Mouse (Mus musculus) spleen, postnatal 4 days (tissue): ENCODE data around the gene Togaram1.
A peak's percentile ranks its signal among the peaks of the same experiment; 100 is the strongest.

Experiments used
- DNase-seq, 2 experiments: peaks; one replicate each; pipeline ENCODE4 v3.0.0; 2022; ENCODE audit warnings: low spot score in 2 of 2

The Togaram1 gene

GRCm38 (mm10) chr12:64965124-64966026 is at the start of gene Togaram1, which contains the start of gene Klhl28:
TSS of gene Togaram1 (plus strand) at chr12:64965804.
TSS of gene Klhl28 (minus strand) at chr12:64965534.
- DNase-seq = peak; percentile 97

GRCm38 (mm10) chr12:64916735-64917134 is 48.9 kb upstream of the Togaram1 start:
- peak in 1 of 2 experiments; percentile 7 for DNase-seq

- peak; percentile 93 to 95 for DNase-seq
These were observed 47.8 kb upstream of the Togaram1 start, which contains the start of gene Gm527 for GRCm38 (mm10) chr12:64917578-64918471. TSS of gene Gm527 (plus strand) at chr12:64917906.

- no peak for DNase-seq
These were observed 28.1 kb upstream of the Togaram1 start for GRCm38 (mm10) chr12:64937493-64937892.

- no peak for DNase-seq
These were observed 1.0 kb upstream of the Togaram1 start for GRCm38 (mm10) chr12:64964560-64964959.

GRCm38 (mm10) chr12:64966101-64966631 is 562 bp downstream of the Togaram1 start:
- DNase-seq = peak; percentile 50 to 80

GRCm38 (mm10) chr12:64966652-64967435 is 1.2 kb downstream of the Togaram1 start:
- DNase-seq = no peak

GRCm38 (mm10) chr12:64967470-64967869 is 1.9 kb downstream of the Togaram1 start:
- DNase-seq = no peak

GRCm38 (mm10) chr12:64968067-64968466 is 2.5 kb downstream of the Togaram1 start:
- DNase-seq = no peak

- DNase-seq = no peak
These were observed 5.8 kb downstream of the Togaram1 start for GRCm38 (mm10) chr12:64971399-64971798.

GRCm38 (mm10) chr12:64972063-64972462 is 6.5 kb downstream of the Togaram1 start:
- no peak for DNase-seq

- DNase-seq = no peak
These were observed 10.0 kb downstream of the Togaram1 start for GRCm38 (mm10) chr12:64975558-64975957.

- DNase-seq = no peak
These were observed 10.6 kb downstream of the Togaram1 start for GRCm38 (mm10) chr12:64976191-64976590.

- DNase-seq = no peak
These were observed 11.9 kb downstream of the Togaram1 start for GRCm38 (mm10) chr12:64977518-64977917.

GRCm38 (mm10) chr12:65007725-65008124 is 42.1 kb downstream of the Togaram1 start:
- DNase-seq = no peak

- no peak for DNase-seq
These were observed 57.2 kb downstream of the Togaram1 start for GRCm38 (mm10) chr12:65022842-65023241.

GRCm38 (mm10) chr12:65035839-65036189 is 70.2 kb downstream of the Togaram1 start:
- DNase-seq = no peak

- peak; percentile 89 to 97 for DNase-seq
These were observed 70.7 kb downstream of the Togaram1 start, which contains the start of gene Prpf39 for GRCm38 (mm10) chr12:65036190-65036870. TSS of gene Prpf39 (plus strand) at chr12:65036333.

GRCm38 (mm10) chr12:65036892-65037545 is 71.4 kb downstream of the Togaram1 start:
- DNase-seq = no peak

GRCm38 (mm10) chr12:65037546-65037937 is 71.9 kb downstream of the Togaram1 start:
- no peak for DNase-seq
